Mouse (Mus musculus) forebrain, embryonic 11.5 days (tissue): ENCODE measurements at regions not wholly inside any gene's neighbourhood (a gene's known extent, or its start where the extent isn't known, plus 50 kb on each side); places are given as distances from the start of the nearest gene placed in this dataset.

Source experiments
- ATAC-seq: fragments of 200-750 bp; cut with Nextera tagmentation; replicated peaks from 2 replicates; pipeline ENCODE4 v1.8.0; 2017; ENCODE audit warnings: moderate TSS enrichment; ENCODE audit not compliant: low FRiP score
- DNase-seq: peaks from one replicate; pipeline ENCODE4 v3.0.0-alpha.2; 2017; ENCODE audit warnings: low spot score
- H3K27ac ChIP-seq: fragments of 300-500 bp; sonication (generic); 2 replicates; pipeline ENCODE4 v1.5.1; 2014; ENCODE audit warnings: low read depth, low read length
- H3K27me3 ChIP-seq: fragments of 300-500 bp; sonication (generic); 2 replicates; pipeline ENCODE4 v1.6.1; 2014; ENCODE audit warnings: mild to moderate bottlenecking, low read length, mixed read lengths; ENCODE audit not compliant: control insufficient read depth, insufficient read depth
- H3K36me3 ChIP-seq: fragments of 300-500 bp; sonication (generic); 2 replicates; pipeline ENCODE4 v1.6.1; 2014; ENCODE audit warnings: mild to moderate bottlenecking, low read length, moderate library complexity, mixed read lengths; ENCODE audit not compliant: control insufficient read depth, insufficient read depth
- H3K4me1 ChIP-seq: fragments of 300-500 bp; sonication (generic); replicated peaks from 2 replicates; pipeline ENCODE4 v1.6.1; 2014; ENCODE audit warnings: low read length, mixed read lengths; ENCODE audit not compliant: control insufficient read depth, insufficient read depth
- H3K4me2 ChIP-seq: fragments of 300-500 bp; sonication (generic); 2 replicates; pipeline ENCODE4 v1.6.1; 2014; ENCODE audit warnings: low read depth, mild to moderate bottlenecking, low read length, moderate library complexity, mixed read lengths; ENCODE audit not compliant: severe bottlenecking
- H3K4me3 ChIP-seq: fragments of 300-500 bp; sonication (generic); 2 replicates; pipeline ENCODE4 v1.5.1; 2014; ENCODE audit warnings: low read depth, low read length
- H3K9ac ChIP-seq: fragments of 300-500 bp; sonication (generic); 2 replicates; pipeline ENCODE4 v1.6.1; 2014; ENCODE audit warnings: low read length
- H3K9me3 ChIP-seq: fragments of 300-500 bp; sonication (generic); 2 replicates; pipeline ENCODE4 v1.6.1; 2016; ENCODE audit warnings: low read length, mixed read lengths; ENCODE audit not compliant: control insufficient read depth
- WGBS: fragments of 180-500 bp; shearing (Covaris S2); extraction: QIAGEN DNeasy Blood & Tissue Kit; methylation state at CpG from one replicate; pipeline ENCODE4 v1.1.7; 2014; 5-methylcytosine and 5-hydroxymethylcytosine counted together

DNA sequence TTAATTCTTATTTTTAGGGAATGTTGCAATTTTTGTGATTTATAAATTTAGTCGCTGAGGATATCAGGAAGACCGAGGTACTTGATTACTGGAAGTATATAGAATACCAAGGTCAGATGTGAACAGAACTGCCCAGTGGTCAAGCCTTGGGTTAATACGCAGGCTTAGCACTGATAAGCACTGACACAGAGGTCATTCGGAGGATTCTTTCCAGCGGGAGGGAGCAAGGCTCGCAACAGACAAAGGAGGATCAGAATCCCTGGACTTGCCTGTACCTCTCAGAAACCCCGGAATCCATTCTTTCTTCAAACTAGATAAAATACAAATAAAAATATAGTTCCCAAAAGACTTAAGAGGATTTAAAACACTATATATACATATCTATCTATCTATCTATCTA, 85.7 kb upstream of the Arhgap32 start:
- H3K4me1 ChIP-seq = peaks cover 8% of the 10 kb centered on the region; the same call in 1 of the 2 replicates
- DNase-seq = no peak
- no peak overlapping the region for H3K9ac ChIP-seq
- no peak for ATAC-seq
- H3K36me3 ChIP-seq = no peaks in the 10 kb centered on the region
- H3K27ac ChIP-seq = no peak overlapping the region
- H3K4me2 ChIP-seq = no peak overlapping the region
- H3K9me3 ChIP-seq = no peaks in the 10 kb centered on the region
- 72% methylated on average over 7 of the region's 7 CpGs for WGBS
- H3K4me3 ChIP-seq = no peak overlapping the region
- no peaks in the 10 kb centered on the region for H3K27me3 ChIP-seq

GRCm38 (mm10) chr9:32031950-32032453, 83.9 kb upstream of the Arhgap32 start:
- under 1% methylated on average over 48 of the region's 64 CpGs for WGBS

DNA sequence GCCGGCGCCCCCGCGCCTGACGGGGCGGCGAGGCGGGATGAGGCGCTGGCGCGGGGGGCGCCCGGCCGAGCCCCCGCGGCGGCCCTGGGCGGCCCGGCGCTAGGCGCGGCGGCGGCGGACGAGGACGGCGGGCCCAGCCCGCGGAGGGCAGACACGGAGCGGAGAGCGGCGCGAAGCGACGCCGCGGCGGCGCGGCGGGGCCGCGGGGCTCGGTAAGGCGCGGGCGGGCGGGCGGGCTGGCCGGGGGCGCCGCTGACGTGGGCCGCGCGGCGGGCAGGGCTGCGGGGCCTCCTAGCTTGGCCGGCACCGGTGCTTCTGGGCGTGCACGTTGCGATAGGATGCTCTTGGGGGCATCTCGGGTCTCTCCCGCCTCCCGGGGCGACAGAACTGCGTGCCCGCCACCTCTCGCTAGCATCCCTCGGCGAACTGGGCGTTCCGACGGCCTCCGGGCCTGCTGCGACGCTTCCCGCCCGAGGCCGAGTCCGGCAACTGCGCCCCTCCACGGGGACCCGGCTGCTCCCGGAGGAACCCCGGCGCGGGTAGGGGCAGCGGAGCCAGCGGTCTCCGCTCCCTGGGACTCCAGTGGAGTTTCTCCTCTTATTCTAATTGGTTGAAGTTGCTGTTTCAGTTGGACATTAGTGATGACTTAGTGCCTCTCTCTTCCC, 83.3 kb upstream of the Arhgap32 start:
- ATAC-seq = peak; percentile 65
- Histone ChIP-seq H3K27ac (peak overlapping the region; percentile 41; the same call in 1 of the 2 replicates), H3K4me3 (peak overlapping the region; percentile 88), H3K4me2 (peak overlapping the region; percentile 59), H3K4me1 (peaks cover 8% of the 10 kb centered on the region; the same call in 1 of the 2 replicates), H3K9ac (peak overlapping the region; percentile 90), H3K9me3 (no peaks in the 10 kb centered on the region), H3K36me3 (no peaks in the 10 kb centered on the region), H3K27me3 (no peaks in the 10 kb centered on the region)
- DNase-seq = peak; percentile 83
- under 1% methylated on average over 42 of the region's 94 CpGs for WGBS

More at GRCm38 (mm10) chr9:32031950-32032453, 83.9 kb upstream of the Arhgap32 start:
- peak; percentile 88 for ATAC-seq
- Histone ChIP-seq H3K9ac (peak overlapping the region; percentile 90), H3K9me3 (no peaks in the 10 kb centered on the region), H3K36me3 (no peaks in the 10 kb centered on the region), H3K4me3 (peak overlapping the region; percentile 88), H3K27me3 (no peaks in the 10 kb centered on the region), H3K4me2 (peak overlapping the region; percentile 59), H3K27ac (peak overlapping the region; percentile 41), H3K4me1 (peaks cover 8% of the 10 kb centered on the region; the same call in 1 of the 2 replicates)
- DNase-seq = peak; percentile 94

DNA sequence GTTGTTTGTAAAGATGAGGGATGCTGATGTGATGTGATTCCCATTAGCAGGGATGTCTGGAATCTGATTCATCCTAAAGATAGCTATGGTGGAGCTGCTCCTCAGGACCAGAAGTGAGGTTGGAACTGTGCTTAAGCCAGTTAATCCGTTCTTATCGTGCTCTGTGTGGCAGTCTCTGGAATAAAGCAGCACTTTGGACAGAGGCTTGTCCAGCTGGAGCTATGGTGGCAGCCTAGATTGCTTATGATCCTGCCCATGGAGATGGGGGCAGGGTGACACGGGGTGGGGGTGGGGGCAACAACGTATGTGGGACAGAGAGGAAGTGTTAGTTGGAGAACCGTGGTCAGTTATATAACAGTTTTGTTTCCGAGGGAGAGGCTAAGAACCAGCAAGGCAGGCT, 82.0 kb upstream of the Arhgap32 start:
- WGBS = 16% methylated on average over 6 of the region's 6 CpGs
- H3K4me1 ChIP-seq = peaks cover 8% of the 10 kb centered on the region; the same call in 1 of the 2 replicates
- no peak for ATAC-seq
- no peak overlapping the region for H3K4me3 ChIP-seq
- no peak overlapping the region for H3K27ac ChIP-seq
- H3K9me3 ChIP-seq = no peaks in the 10 kb centered on the region
- no peak for DNase-seq
- no peak overlapping the region; the same call in 1 of the 2 replicates for H3K9ac ChIP-seq
- H3K27me3 ChIP-seq = no peaks in the 10 kb centered on the region
- no peaks in the 10 kb centered on the region for H3K36me3 ChIP-seq
- peak overlapping the region; percentile 59 for H3K4me2 ChIP-seq

- 93% methylated on average over 2 of the region's 2 CpGs for WGBS
- no peak for ATAC-seq
- no peaks in the 10 kb centered on the region for H3K36me3 ChIP-seq
These were observed 75.9 kb upstream of the Arhgap32 start for GRCm38 (mm10) chr9:32039999-32040398.

DNA sequence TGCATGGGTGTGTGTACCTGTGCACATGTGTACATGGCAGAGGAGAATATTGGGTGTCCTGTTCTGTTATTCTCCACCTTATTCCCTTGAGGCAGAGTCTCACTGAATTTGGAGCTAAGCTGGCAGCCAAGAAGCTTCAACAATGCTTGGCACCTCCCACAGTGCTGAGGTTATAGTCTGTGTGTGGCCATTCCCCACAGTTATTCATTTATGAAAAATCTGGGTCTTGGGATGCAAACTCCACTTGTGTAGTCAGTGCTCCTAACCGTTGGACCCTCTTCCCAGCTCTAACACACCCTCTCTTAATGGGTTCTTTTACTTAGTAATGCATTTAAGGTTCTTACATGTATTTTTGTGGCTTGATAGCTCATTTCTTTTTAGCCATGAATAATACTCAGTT, 72.6 kb upstream of the Arhgap32 start:
- WGBS = 77% methylated on average over 1 of the region's 1 CpGs
- H3K4me1 ChIP-seq = no peaks in the 10 kb centered on the region; the same call in 1 of the 2 replicates

More at GRCm38 (mm10) chr9:32039999-32040398, 75.9 kb upstream of the Arhgap32 start:
- no peaks in the 10 kb centered on the region; the same call in 1 of the 2 replicates for H3K4me1 ChIP-seq
- no peaks in the 10 kb centered on the region for H3K27me3 ChIP-seq
- no peak overlapping the region for H3K4me3 ChIP-seq
- H3K27ac ChIP-seq = no peak overlapping the region
- H3K9me3 ChIP-seq = no peaks in the 10 kb centered on the region
- DNase-seq = no peak
- no peak overlapping the region for H3K9ac ChIP-seq
- no peak overlapping the region for H3K4me2 ChIP-seq

DNA sequence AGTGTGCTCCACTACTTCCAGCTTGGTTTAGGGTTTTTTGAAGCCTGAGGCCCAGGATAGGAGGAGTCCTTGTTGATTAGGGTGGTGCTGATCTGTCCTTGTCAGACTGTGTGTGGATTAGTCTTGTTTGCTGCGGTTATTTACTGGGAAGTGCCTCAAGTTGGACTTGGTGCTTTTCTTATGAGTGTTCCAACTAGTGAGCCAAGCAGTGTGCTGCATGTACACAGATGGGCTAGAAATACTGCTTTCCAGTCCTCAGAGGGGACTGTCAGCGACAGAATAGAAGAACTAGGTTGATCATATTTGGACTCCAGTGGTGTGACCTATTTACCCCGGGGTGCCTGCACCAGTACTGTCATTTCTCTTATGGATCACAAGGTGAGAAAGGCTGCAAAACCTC, 69.1 kb upstream of the Arhgap32 start:
- WGBS = 93% methylated on average over 3 of the region's 3 CpGs
- no peak overlapping the region for H3K27ac ChIP-seq
- H3K27me3 ChIP-seq = no peaks in the 10 kb centered on the region
- H3K4me1 ChIP-seq = no peaks in the 10 kb centered on the region
- no peak overlapping the region for H3K4me3 ChIP-seq
- no peaks in the 10 kb centered on the region for H3K36me3 ChIP-seq
- no peak overlapping the region for H3K4me2 ChIP-seq
- ATAC-seq = no peak
- DNase-seq = no peak
- no peak overlapping the region for H3K9ac ChIP-seq
- H3K9me3 ChIP-seq = no peaks in the 10 kb centered on the region

More for the DNA sequence above, 72.6 kb upstream of the Arhgap32 start:
- Histone ChIP-seq H3K36me3 (no peaks in the 10 kb centered on the region), H3K27me3 (no peaks in the 10 kb centered on the region), H3K9ac (no peak overlapping the region), H3K9me3 (no peaks in the 10 kb centered on the region), H3K4me2 (no peak overlapping the region), H3K27ac (no peak overlapping the region), H3K4me3 (no peak overlapping the region)
- DNase-seq = no peak
- no peak for ATAC-seq

GRCm38 (mm10) chr9:32048941-32049340, 67.0 kb upstream of the Arhgap32 start:
- no peak for ATAC-seq

More at GRCm38 (mm10) chr9:32048941-32049340, 67.0 kb upstream of the Arhgap32 start:
- DNase-seq = no peak
- H3K27me3 ChIP-seq = no peaks in the 10 kb centered on the region
- H3K27ac ChIP-seq = no peak overlapping the region
- no peaks in the 10 kb centered on the region for H3K9me3 ChIP-seq
- no peak overlapping the region for H3K4me2 ChIP-seq
- H3K36me3 ChIP-seq = no peaks in the 10 kb centered on the region
- H3K4me1 ChIP-seq = 0 out of 2 replicates have a peak, but pooled peaks cover 1% of the 10 kb centered on the region
- H3K9ac ChIP-seq = no peak overlapping the region
- H3K4me3 ChIP-seq = no peak overlapping the region
- WGBS = 89% methylated on average over 7 of the region's 7 CpGs
